Mouse (Mus musculus): Measurements from ENCODE around the gene Knstrn. TPM values are rescaled to one million over a fixed set of nuclear protein-coding genes. Genes with fewer than 3 reads are reported as not detected.

Gene Knstrn
- polyA plus RNA-seq (2012; ENCODE audit: insufficient read depth, insufficient read length, missing spikeins): 70.1 and 78.3 TPM in 2 replicates

GRCm38 (mm10) chr2:118813981-118814836 is at the start of gene Knstrn:
TSS of gene Knstrn (plus strand) at chr2:118814003.
- TF ChIP-seq CTCF (IDR thresholded peaks at IDR 0.05; ENCODE audit: low read depth, low read length): no peak
- no peak for TF ChIP-seq POLR2A (IDR thresholded peaks at IDR 0.05; ENCODE audit: borderline replicate concordance, low read depth, low read length)
- peak within 1 kb of the TSS; percentile 88 for H3K4me3 ChIP-seq (ENCODE audit: insufficient read depth, low read length)
- peaks cover 4% of the 10 kb centered on the region for H3K4me1 ChIP-seq (ENCODE audit: control insufficient read depth, insufficient read depth, low read length)
- peak within 1 kb of the TSS; percentile 21 for H3K27ac ChIP-seq (ENCODE audit: insufficient read depth, low read depth, low read length)

DNA sequence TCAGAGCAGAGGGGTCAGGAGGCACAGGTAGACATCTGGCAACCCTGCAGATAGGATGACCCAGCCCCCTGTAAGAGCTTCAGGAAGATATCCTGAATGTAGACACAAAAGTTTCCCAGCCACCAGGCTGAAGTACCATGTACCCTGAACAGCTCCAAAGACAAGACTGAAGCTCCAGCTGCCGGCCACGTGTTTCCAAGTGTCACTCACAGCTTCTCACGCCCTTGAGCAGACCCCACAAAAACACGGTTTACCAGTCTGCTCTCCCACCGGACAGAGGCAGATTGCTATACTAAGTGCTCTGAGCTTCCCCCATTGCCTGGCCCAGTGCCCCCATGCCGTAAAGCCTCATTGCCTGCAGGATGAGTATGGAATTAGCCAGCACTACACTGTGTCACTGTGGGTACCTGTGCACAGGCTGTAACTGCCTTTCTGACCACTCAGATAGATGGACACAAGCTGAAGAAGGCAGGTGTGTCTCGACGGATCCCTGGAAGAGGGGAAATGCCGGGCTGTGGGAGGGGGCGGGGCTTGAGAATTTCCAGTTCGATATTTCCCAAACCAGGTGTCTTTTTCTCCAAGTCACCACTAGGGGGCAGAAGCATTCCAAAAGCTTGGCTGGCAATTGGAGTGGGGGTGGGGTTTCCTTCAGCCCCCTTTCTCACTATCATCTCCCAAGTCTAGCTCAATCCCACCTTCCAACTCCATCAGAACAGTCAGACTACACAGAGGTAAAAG is 49.5 kb upstream of the Knstrn start:
- Histone ChIP-seq H3K4me1 (ENCODE audit: control insufficient read depth, insufficient read depth, low read length) (peaks cover 14% of the 10 kb centered on the region), H3K27ac (ENCODE audit: insufficient read depth, low read depth, low read length) (no peak overlapping the region), H3K4me3 (ENCODE audit: insufficient read depth, low read length) (no peak overlapping the region)
- TF ChIP-seq POLR2A (IDR thresholded peaks at IDR 0.05; ENCODE audit: borderline replicate concordance, low read depth, low read length) (no peak), CTCF (IDR thresholded peaks at IDR 0.05; ENCODE audit: low read depth, low read length) (peak; percentile 85)

DNA sequence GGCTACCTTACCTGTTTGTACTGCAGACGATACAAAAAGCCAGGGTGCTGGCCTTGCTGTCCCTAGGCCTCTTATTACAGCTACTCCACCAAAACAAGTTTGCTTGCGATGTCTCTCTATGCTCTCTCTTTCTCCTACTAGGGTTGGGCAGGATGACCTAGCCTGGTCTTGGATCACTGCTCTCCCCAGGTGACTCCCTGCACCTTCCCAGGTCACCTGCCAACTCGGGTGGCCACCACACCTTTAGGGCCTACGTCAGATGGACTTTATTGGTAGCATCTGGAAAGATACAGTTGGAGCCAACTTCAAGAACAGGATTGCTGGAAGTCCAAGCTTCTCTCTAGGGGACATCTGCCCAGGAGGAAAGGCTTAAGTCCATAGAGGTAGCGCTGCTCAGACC is 48.9 kb upstream of the Knstrn start:
- Histone ChIP-seq H3K4me1 (ENCODE audit: control insufficient read depth, insufficient read depth, low read length) (peaks cover 14% of the 10 kb centered on the region), H3K4me3 (ENCODE audit: insufficient read depth, low read length) (no peak overlapping the region)
- TF ChIP-seq CTCF (IDR thresholded peaks at IDR 0.05; ENCODE audit: low read depth, low read length) (no peak), POLR2A (IDR thresholded peaks at IDR 0.05; ENCODE audit: borderline replicate concordance, low read depth, low read length) (no peak)

DNA sequence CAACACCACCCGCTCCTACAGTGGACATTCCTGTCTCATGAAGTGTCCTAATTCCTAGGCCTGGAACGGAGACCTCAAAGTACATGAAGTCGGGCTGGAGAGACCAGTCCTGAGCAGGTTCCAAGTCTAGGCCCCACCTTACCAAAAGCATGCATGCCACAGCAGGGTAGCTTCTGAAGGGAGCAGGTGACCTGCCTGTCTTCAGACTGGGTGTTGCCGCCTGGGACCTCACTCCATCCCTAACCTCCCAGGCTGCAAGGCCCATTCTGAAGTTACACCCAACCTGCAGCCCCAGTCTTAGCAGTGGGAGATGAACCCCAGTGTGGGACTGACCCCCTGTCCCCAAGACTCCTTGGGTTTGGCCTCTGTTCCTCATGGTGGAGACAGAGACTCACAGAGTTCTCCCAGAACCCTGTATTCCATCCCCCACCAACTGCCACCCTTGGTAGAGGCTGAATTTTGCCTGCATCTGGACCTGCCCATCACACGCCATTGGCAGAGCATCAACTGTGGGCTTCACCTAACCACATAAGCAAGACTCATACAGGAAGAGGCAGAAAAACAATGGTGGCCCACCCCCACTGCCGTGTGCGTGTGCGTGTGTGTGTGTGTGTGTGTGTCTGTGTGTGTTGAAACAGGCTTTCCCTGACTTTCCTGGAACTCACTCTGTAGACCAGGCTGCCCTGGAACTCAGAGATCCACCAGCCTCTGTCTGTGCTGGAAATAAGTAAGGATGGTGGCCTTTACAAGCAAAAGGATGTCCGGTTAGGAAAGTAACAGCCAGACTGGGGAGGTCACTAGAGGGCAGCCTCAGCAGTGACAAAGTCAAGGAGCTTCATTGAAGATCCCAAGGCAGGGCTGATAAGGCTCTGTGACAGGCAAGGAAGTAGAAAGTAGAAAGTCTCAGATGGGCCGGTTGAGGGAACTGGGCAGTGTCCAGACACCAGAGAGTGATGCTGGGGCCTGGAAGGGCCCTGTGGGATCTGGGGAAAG is 47.5 kb upstream of the Knstrn start:
- no peak overlapping the region for H3K4me3 ChIP-seq (ENCODE audit: insufficient read depth, low read length)
- H3K27ac ChIP-seq (ENCODE audit: insufficient read depth, low read depth, low read length): no peak overlapping the region
- TF ChIP-seq POLR2A (IDR thresholded peaks at IDR 0.05; ENCODE audit: borderline replicate concordance, low read depth, low read length) (no peak), CTCF (IDR thresholded peaks at IDR 0.05; ENCODE audit: low read depth, low read length) (peak; percentile 33; the same call in 1 of the 2 replicates)
- H3K4me1 ChIP-seq (ENCODE audit: control insufficient read depth, insufficient read depth, low read length): peaks cover 14% of the 10 kb centered on the region

More for the DNA sequence above, 48.9 kb upstream of the Knstrn start:
- H3K27ac ChIP-seq (ENCODE audit: insufficient read depth, low read depth, low read length): no peak overlapping the region

- TF ChIP-seq POLR2A (IDR thresholded peaks at IDR 0.05; ENCODE audit: borderline replicate concordance, low read depth, low read length) (no peak), CTCF (IDR thresholded peaks at IDR 0.05; ENCODE audit: low read depth, low read length) (no peak)
- H3K4me3 ChIP-seq (ENCODE audit: insufficient read depth, low read length): no peak within 1 kb of the TSS
- H3K4me1 ChIP-seq (ENCODE audit: control insufficient read depth, insufficient read depth, low read length): no peaks in the 10 kb centered on the region
- H3K27ac ChIP-seq (ENCODE audit: insufficient read depth, low read depth, low read length): no peak within 1 kb of the TSS
Observed at GRCm38 (mm10) chr2:118772158-118772874, 41.5 kb upstream of the Knstrn start, which contains the start of gene Phgr1. TSS of gene Phgr1 (plus strand) at chr2:118772769.

- TF ChIP-seq CTCF (IDR thresholded peaks at IDR 0.05; ENCODE audit: low read depth, low read length): no peak
- no peak for TF ChIP-seq POLR2A (IDR thresholded peaks at IDR 0.05; ENCODE audit: borderline replicate concordance, low read depth, low read length)
- no peak overlapping the region for H3K27ac ChIP-seq (ENCODE audit: insufficient read depth, low read depth, low read length)
- H3K4me1 ChIP-seq (ENCODE audit: control insufficient read depth, insufficient read depth, low read length): no peaks in the 10 kb centered on the region
- no peak overlapping the region for H3K4me3 ChIP-seq (ENCODE audit: insufficient read depth, low read length)
Observed at GRCm38 (mm10) chr2:118774536-118774935, 39.3 kb upstream of the Knstrn start.

GRCm38 (mm10) chr2:118775396-118775795 is 38.4 kb upstream of the Knstrn start:
- TF ChIP-seq CTCF (IDR thresholded peaks at IDR 0.05; ENCODE audit: low read depth, low read length) (no peak), POLR2A (IDR thresholded peaks at IDR 0.05; ENCODE audit: borderline replicate concordance, low read depth, low read length) (no peak)
- H3K27ac ChIP-seq (ENCODE audit: insufficient read depth, low read depth, low read length): no peak overlapping the region
- no peak overlapping the region for H3K4me3 ChIP-seq (ENCODE audit: insufficient read depth, low read length)
- H3K4me1 ChIP-seq (ENCODE audit: control insufficient read depth, insufficient read depth, low read length): 0 out of 2 replicates have a peak, but pooled peaks cover 2% of the 10 kb centered on the region

- no peak overlapping the region for H3K4me3 ChIP-seq (ENCODE audit: insufficient read depth, low read length)
- H3K27ac ChIP-seq (ENCODE audit: insufficient read depth, low read depth, low read length): no peak overlapping the region
- H3K4me1 ChIP-seq (ENCODE audit: control insufficient read depth, insufficient read depth, low read length): 0 out of 2 replicates have a peak, but pooled peaks cover 2% of the 10 kb centered on the region
- no peak for TF ChIP-seq POLR2A (IDR thresholded peaks at IDR 0.05; ENCODE audit: borderline replicate concordance, low read depth, low read length)
- TF ChIP-seq CTCF (IDR thresholded peaks at IDR 0.05; ENCODE audit: low read depth, low read length): no peak
Observed at GRCm38 (mm10) chr2:118775846-118776245, 38.0 kb upstream of the Knstrn start.
